Mouse (Mus musculus): Measurements from ENCODE around the gene Itgb3.

The Itgb3 gene

GRCm38 (mm10) chr11:104622040-104622962 is 14.5 kb downstream of the Itgb3 start:
- DNase-seq, result no peak

- DNase-seq, result no peak
These were observed 17.1 kb downstream of the Itgb3 start for GRCm38 (mm10) chr11:104624791-104625391.

GRCm38 (mm10) chr11:104625453-104626402 is 17.9 kb downstream of the Itgb3 start:
- no peak for DNase-seq

GRCm38 (mm10) chr11:104626635-104627034 is 18.8 kb downstream of the Itgb3 start:
- DNase-seq, result no peak

GRCm38 (mm10) chr11:104627616-104628301 is 20.0 kb downstream of the Itgb3 start:
- DNase-seq, result no peak

- no peak for DNase-seq
These were observed 20.8 kb downstream of the Itgb3 start for GRCm38 (mm10) chr11:104628566-104628965.

- DNase-seq, result peak; percentile 73 to 77
These were observed 22.5 kb downstream of the Itgb3 start for GRCm38 (mm10) chr11:104630185-104630835.

- peak; percentile 86 to 90 for DNase-seq
These were observed 23.5 kb downstream of the Itgb3 start for GRCm38 (mm10) chr11:104631306-104631705.

- peak; percentile 91 to 96 for DNase-seq
These were observed 29.2 kb downstream of the Itgb3 start for GRCm38 (mm10) chr11:104637010-104637409.

- DNase-seq, result no peak
These were observed 30.2 kb downstream of the Itgb3 start for GRCm38 (mm10) chr11:104638006-104638405.

- peak in 1 of 2 experiments; percentile 40 for DNase-seq
These were observed 31.1 kb downstream of the Itgb3 start for GRCm38 (mm10) chr11:104638906-104639305.

GRCm38 (mm10) chr11:104639634-104640033 is 31.8 kb downstream of the Itgb3 start:
- no peak for DNase-seq

GRCm38 (mm10) chr11:104640894-104641293 is 33.1 kb downstream of the Itgb3 start:
- no peak for DNase-seq

GRCm38 (mm10) chr11:104643236-104643635 is 35.4 kb downstream of the Itgb3 start:
- no peak for DNase-seq

GRCm38 (mm10) chr11:104645402-104645801 is 37.6 kb downstream of the Itgb3 start:
- peak; percentile 51 to 56 for DNase-seq

GRCm38 (mm10) chr11:104646173-104646572 is 38.4 kb downstream of the Itgb3 start:
- peak; percentile 33 to 42 for DNase-seq

GRCm38 (mm10) chr11:104646611-104647010 is 38.8 kb downstream of the Itgb3 start:
- DNase-seq, result peak; percentile 36 to 52

- DNase-seq, result no peak
These were observed 39.5 kb downstream of the Itgb3 start for GRCm38 (mm10) chr11:104647188-104647867.

GRCm38 (mm10) chr11:104648571-104648970 is 40.8 kb downstream of the Itgb3 start:
- peak; percentile 88 to 89 for DNase-seq

- DNase-seq, result peak; percentile 49 to 56
These were observed 52.8 kb downstream of the Itgb3 start for GRCm38 (mm10) chr11:104660599-104660998.

- no peak for DNase-seq
These were observed 53.3 kb downstream of the Itgb3 start for GRCm38 (mm10) chr11:104661106-104661505.

All from B cell, adult 2 months (primary cell).